Mouse (Mus musculus) lung, embryonic 14.5 days (tissue): Measurements from ENCODE around the gene Trim41. TPM values are rescaled to one million over a fixed set of nuclear protein-coding genes. Genes with fewer than 3 reads are reported as not detected.

Experiments
- ATAC-seq: fragments of 200-750 bp; cut with Nextera tagmentation; 2 replicates; pipeline ENCODE4 v1.8.0; 2017; ENCODE audit warnings: mild to moderate bottlenecking, moderate TSS enrichment, moderate library complexity; ENCODE audit not compliant: insufficient read depth
- DNase-seq: peaks from one replicate; pipeline ENCODE4 v3.0.0-alpha.2; 2015
- H3K27ac ChIP-seq: fragments of 300-500 bp; sonication (generic); 2 replicates; pipeline ENCODE4 v1.5.1; 2014; ENCODE audit warnings: low read depth, mild to moderate bottlenecking, moderate library complexity
- H3K27me3 ChIP-seq: fragments of 300-500 bp; sonication (generic); 2 replicates; pipeline ENCODE4 v1.6.1; 2014; ENCODE audit warnings: low read length, control low read depth; ENCODE audit not compliant: insufficient read depth
- H3K36me3 ChIP-seq: fragments of 300-500 bp; sonication (generic); 2 replicates; pipeline ENCODE4 v1.6.1; 2014; ENCODE audit warnings: control low read depth; ENCODE audit not compliant: insufficient read depth
- H3K4me1 ChIP-seq: fragments of 300-500 bp; sonication (generic); 2 replicates; pipeline ENCODE4 v1.6.1; 2014; ENCODE audit warnings: antibody characterized with exemption, control low read depth; ENCODE audit not compliant: insufficient read depth
- H3K4me2 ChIP-seq: fragments of 300-500 bp; sonication (generic); 2 replicates; pipeline ENCODE4 v1.6.1; 2014; ENCODE audit warnings: mild to moderate bottlenecking
- H3K4me3 ChIP-seq: fragments of 300-500 bp; sonication (generic); 2 replicates; pipeline ENCODE4 v1.5.1; 2014; ENCODE audit warnings: low read depth, low read length
- H3K9ac ChIP-seq: fragments of 300-500 bp; sonication (generic); 2 replicates; pipeline ENCODE4 v1.6.1; 2014
- H3K9me3 ChIP-seq: fragments of 300-500 bp; sonication (generic); 2 replicates; pipeline ENCODE4 v1.6.1; 2016; ENCODE audit warnings: low read depth, low read length, control low read depth
- CTCF ChIP-seq: IDR thresholded peaks from 2 replicates; pipeline ENCODE4 v1.5.1; 2016; ENCODE audit warnings: antibody characterized with exemption, low read depth
- WGBS: fragments of 180-500 bp; shearing (Covaris S2); extraction: QIAGEN DNeasy Blood & Tissue Kit; methylation state at CpG from one replicate; pipeline ENCODE4 v1.1.7; 2014; 5-methylcytosine and 5-hydroxymethylcytosine counted together
- polyA plus RNA-seq: library from polyadenylated mRNA; unstranded; fragments of >200 nt; fragmentation: Nextera tagmentation; extraction: Ambion mirVana; gene quantifications from 2 replicates; pipeline ENCODE4 v1.2.1, GENCODE M21; 2014

Trim41 gene
- polyA plus RNA-seq = 4.5 and 4.6 TPM in 2 replicates

DNA sequence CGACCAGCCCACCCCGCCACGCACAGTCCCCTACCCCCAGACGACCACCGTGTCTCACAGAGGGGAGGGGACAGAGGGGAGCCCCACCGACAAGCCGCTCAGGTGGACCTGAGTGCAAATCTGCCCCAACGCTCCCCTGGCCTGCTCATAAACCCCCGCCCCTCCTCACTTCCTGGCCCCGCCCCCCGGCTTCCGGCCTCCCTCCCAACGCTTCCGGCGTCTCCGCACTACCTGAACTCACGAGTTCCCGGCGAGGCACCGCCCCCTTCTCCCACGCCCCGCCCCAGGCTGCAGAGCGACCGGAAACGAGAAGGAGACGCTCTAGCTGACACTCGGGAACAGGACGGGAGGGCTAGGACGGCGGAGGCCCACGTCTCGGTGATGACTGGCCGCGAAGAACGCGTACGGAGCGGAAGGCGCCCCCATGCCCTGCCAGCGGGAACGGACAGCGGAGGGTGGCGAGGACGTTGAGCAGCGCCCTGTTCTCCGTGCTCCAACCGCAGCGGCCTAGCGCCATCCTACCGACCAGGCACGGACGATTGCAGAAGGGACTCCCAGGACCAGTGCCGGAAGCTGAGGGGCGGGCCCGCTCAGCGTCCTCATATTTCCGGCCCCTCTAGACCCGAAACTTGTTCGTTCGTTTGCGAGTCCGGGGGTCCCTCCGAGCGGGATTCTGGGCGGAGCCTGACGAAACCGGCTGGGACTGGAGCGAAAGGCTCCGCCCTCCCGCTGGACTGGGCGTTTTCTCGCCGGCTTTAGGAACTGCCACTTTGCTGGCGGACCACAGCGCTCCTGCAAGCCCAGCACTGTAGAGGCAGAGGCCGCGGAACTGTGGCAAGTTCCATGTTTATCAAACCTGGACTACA, at the start of gene Trim41:
Gene Trim41, minus strand, starts transcription at position 554 of the 866 bp plus-strand sequence.
- Histone ChIP-seq H3K4me3 (peak within 1 kb of the TSS; percentile 74), H3K27me3 (no peaks in the 10 kb centered on the region), H3K9me3 (no peaks in the 10 kb centered on the region), H3K4me2 (peak within 1 kb of the TSS; percentile 68), H3K27ac (peak within 1 kb of the TSS; percentile 95), H3K4me1 (no peaks in the 10 kb centered on the region), H3K36me3 (peaks cover 23% of the 10 kb centered on the region), H3K9ac (peak within 1 kb of the TSS; percentile 74)
- DNase-seq (peak; percentile 99), ATAC-seq (peak; percentile 97)
- WGBS = under 1% methylated on average over 76 of the region's 77 CpGs
- peak; percentile 29 for TF ChIP-seq CTCF

DNA sequence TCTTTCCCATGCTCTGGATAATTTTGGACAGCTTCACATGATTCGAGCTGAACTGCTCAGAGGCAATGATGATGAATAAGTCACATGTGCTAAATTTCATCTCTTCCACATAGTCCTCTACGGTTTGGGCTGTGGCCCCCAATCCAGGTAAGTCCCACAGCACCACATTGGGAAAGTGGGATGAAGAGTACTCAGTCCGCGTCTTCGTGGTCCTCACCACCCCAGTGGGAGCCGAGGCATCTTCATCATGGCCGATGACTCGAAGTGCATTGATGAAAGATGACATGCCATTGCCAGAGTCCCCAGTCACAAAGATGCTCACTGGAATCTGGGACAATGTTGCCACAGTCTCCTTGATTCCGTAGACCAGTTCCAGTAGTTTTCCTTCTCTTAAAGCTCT, 49.3 kb upstream of the Trim41 start:
- Histone ChIP-seq H3K9ac (no peak overlapping the region), H3K4me1 (0 out of 2 replicates have a peak, but pooled peaks cover 6% of the 10 kb centered on the region), H3K27me3 (no peaks in the 10 kb centered on the region), H3K4me3 (no peak overlapping the region), H3K36me3 (no peaks in the 10 kb centered on the region), H3K9me3 (no peaks in the 10 kb centered on the region), H3K27ac (no peak overlapping the region), H3K4me2 (no peak overlapping the region)
- ATAC-seq (no peak), DNase-seq (no peak)
- no peak for TF ChIP-seq CTCF
- WGBS = 93% methylated on average over 9 of the region's 9 CpGs

DNA sequence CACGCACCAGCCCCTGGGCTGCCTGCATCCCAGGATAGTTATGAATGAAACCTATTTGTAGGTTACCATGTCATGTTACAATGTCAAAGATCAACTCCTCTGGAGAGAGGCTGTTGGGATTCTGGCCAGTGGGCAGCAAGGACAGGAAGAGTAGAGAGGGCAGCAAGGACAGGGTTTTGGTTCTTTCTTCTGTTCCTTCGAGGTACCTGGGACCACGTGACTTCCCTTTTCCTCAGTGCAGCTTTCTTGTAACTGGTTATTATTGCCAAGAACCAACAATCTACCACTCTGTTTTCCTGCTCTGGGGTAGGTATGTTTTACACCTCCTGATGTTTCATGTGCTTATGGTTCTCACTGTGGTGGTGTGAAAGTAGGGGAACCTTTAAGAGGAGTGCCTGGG, 46.7 kb upstream of the Trim41 start:
- WGBS = 80% methylated on average over 3 of the region's 3 CpGs
- DNase-seq (no peak), ATAC-seq (no peak)
- Histone ChIP-seq H3K9me3 (no peaks in the 10 kb centered on the region), H3K4me1 (no peaks in the 10 kb centered on the region), H3K4me3 (no peak overlapping the region), H3K4me2 (no peak overlapping the region), H3K9ac (no peak overlapping the region), H3K27ac (no peak overlapping the region), H3K27me3 (no peaks in the 10 kb centered on the region), H3K36me3 (no peaks in the 10 kb centered on the region)
- TF ChIP-seq CTCF = no peak

DNA sequence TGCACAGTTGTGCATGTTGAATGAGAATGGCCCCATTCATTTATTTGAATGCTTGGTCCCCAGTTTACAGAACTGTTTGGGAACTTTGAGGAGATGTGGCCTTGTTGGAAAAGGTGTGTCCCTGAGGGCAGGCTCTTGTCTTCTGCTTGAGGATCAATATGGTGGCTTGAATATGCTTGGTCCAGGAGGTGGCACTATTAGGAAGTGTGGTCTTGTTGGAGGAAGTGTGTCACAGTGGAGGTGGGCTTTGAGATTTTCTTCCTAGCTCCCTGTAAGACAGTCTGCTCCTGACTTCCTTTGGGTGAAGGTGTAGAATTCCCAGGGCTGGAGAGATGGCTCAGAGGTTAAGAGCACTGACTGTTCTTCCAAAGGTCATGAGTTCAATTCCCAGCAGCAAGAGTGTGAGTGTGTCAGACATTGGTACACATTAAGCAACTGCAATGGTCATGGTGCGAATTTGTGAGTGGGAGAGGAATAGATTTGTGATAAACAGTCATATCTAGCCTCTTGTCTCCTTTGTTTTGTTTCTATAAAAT, 45.7 kb upstream of the Trim41 start:
- H3K27me3 ChIP-seq = no peaks in the 10 kb centered on the region
- H3K4me1 ChIP-seq = no peaks in the 10 kb centered on the region
- 56% methylated on average over 1 of the region's 1 CpGs for WGBS
- no peaks in the 10 kb centered on the region for H3K36me3 ChIP-seq
- ATAC-seq (no peak), DNase-seq (no peak)
- no peak for TF ChIP-seq CTCF
- no peak overlapping the region for H3K9ac ChIP-seq
- no peak overlapping the region for H3K4me3 ChIP-seq
- H3K27ac ChIP-seq = no peak overlapping the region
- H3K4me2 ChIP-seq = no peak overlapping the region
- no peaks in the 10 kb centered on the region for H3K9me3 ChIP-seq

DNA sequence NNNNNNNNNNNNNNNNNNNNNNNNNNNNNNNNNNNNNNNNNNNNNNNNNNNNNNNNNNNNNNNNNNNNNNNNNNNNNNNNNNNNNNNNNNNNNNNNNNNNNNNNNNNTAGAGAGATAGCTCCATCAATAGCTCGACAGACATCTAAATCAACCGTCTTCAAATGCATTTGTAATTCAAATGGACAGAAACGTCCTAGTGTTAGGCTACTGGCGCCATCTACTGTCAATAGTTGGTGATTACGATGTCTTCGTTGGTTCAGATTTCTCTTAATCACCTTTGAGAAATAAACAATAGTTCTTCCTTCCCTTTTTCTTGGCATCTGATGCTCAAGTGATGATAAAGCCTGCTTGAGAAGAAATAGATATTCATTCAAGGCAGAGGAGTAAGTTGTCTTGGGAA, 41.9 kb upstream of the Trim41 start:
- Histone ChIP-seq H3K4me3 (peak overlapping the region; percentile 47), H3K4me2 (peak overlapping the region; percentile 92), H3K27me3 (no peaks in the 10 kb centered on the region), H3K27ac (no peak overlapping the region), H3K36me3 (no peaks in the 10 kb centered on the region), H3K4me1 (no peaks in the 10 kb centered on the region), H3K9me3 (no peaks in the 10 kb centered on the region), H3K9ac (no peak overlapping the region)
- ATAC-seq = no peak
- peak; percentile 85 for TF ChIP-seq CTCF
- 0% methylated on average over 6 of the region's 6 CpGs for WGBS
- peak; percentile 94 for DNase-seq

GRCm38 (mm10) chr11:48853474-48854180, 36.5 kb upstream of the Trim41 start:
- ATAC-seq (peak; percentile 67), DNase-seq (peak; percentile 95)
- TF ChIP-seq CTCF = peak; percentile 48
- Histone ChIP-seq H3K27ac (no peak overlapping the region), H3K4me2 (peak overlapping the region; percentile 92), H3K36me3 (no peaks in the 10 kb centered on the region), H3K4me1 (no peaks in the 10 kb centered on the region), H3K4me3 (peak overlapping the region; percentile 47), H3K27me3 (no peaks in the 10 kb centered on the region), H3K9ac (peak overlapping the region; percentile 44), H3K9me3 (no peaks in the 10 kb centered on the region)
- WGBS = under 1% methylated on average over 31 of the region's 31 CpGs
